Mouse (Mus musculus) ES-Bruce4 (cell line): ENCODE results near the gene Dnajc22. TPM values are rescaled to one million over a fixed set of nuclear protein-coding genes. Genes with fewer than 3 reads are reported as not detected.
"Not testable (repeated sequence)": the region's sequence is repeated elsewhere in the genome, so short reads cannot be mapped to it uniquely, and the experiment has no call there.

ENCODE experiments used
- H3K27ac ChIP-seq: 2 replicates; pipeline ENCODE4 v1.5.1; 2012; ENCODE audit warnings: low read length, inconsistent platforms; ENCODE audit not compliant: insufficient read depth
- H3K27me3 ChIP-seq: 2 replicates; pipeline ENCODE4 v1.6.1; 2012; ENCODE audit warnings: mild to moderate bottlenecking, low read length, inconsistent platforms; ENCODE audit not compliant: control insufficient read depth, poor library complexity, insufficient read depth, severe bottlenecking
- H3K36me3 ChIP-seq: 2 replicates; pipeline ENCODE4 v1.6.1; 2012; ENCODE audit warnings: inconsistent platforms, mild to moderate bottlenecking, low read length, moderate library complexity; ENCODE audit not compliant: control insufficient read depth, poor library complexity, insufficient read depth, severe bottlenecking
- H3K4me1 ChIP-seq: one replicate; pipeline ENCODE4 v1.8.1; 2011; ENCODE audit warnings: low read length; ENCODE audit not compliant: control insufficient read depth, insufficient read depth
- H3K4me3 ChIP-seq: 2 replicates; pipeline ENCODE4 v1.5.1; 2011; ENCODE audit warnings: low read depth, mild to moderate bottlenecking, low read length
- H3K9ac ChIP-seq: 2 replicates; pipeline ENCODE4 v1.6.1; 2012; ENCODE audit warnings: low read depth, mild to moderate bottlenecking, inconsistent platforms; ENCODE audit not compliant: poor library complexity, severe bottlenecking
- H3K9me3 ChIP-seq: replicated peaks from 2 replicates; pipeline ENCODE4 v1.6.1; 2012; ENCODE audit warnings: mild to moderate bottlenecking, low read length, inconsistent platforms; ENCODE audit not compliant: control insufficient read depth, poor library complexity, insufficient read depth, severe bottlenecking
- CTCF ChIP-seq: IDR thresholded peaks from one replicate; pipeline ENCODE4 v1.8.1; 2011; ENCODE audit warnings: low read depth, low read length
- EP300 ChIP-seq: IDR thresholded peaks from 2 replicates; pipeline ENCODE4 v1.6.1; 2011; ENCODE audit warnings: low read depth, low read length; ENCODE audit not compliant: insufficient read depth
- POLR2A ChIP-seq: IDR thresholded peaks from one replicate; pipeline ENCODE4 v1.8.1; 2011; ENCODE audit warnings: low read length; ENCODE audit not compliant: insufficient read depth
- polyA plus RNA-seq: library from polyadenylated mRNA; stranded (reverse); fragments of >200 nt; gene quantifications from 2 replicates; pipeline ENCODE4 v1.2.4, GENCODE M21; 2011; ENCODE audit warnings: low read depth; ENCODE audit not compliant: missing spikeins, insufficient read depth, insufficient read length

The Dnajc22 gene
- polyA plus RNA-seq, 1 experiment = 5.0 TPM

DNA sequence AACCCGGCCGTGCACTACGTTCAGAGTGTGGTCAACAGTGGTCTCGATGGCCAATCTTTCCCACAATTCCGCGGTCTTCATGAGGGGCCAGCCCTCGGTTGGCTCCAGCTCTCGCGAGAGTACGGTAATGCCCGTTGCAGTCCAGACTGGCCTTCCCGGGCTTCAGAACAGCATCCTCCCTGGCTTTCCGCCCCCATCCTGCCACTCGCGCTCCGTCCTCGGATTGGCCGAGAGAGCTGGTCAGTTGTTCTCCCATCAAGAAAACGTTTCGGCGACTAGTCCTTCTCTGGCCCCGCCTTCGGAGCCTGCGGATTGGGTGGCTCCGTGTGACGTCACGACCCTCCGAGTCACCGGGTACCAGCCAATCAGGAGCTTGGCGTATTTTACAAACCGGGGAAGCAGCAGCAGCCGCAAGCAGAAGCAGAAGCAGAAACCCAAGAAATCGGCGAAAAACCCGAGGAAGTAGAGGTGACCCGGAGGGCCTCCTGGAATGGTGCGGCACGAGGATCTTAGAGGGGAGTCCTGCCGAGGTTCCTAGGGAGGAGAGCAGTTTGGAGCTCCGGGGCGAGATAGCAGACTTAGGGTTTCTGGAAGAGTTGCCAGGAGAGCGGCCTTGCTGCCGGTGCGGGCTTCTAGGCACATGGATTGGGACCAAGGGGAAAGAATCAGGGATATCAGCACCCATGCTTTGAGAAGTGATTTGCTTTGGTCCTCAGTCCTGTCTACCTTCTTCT is 18.2 kb upstream of the Dnajc22 start:
- Histone ChIP-seq H3K27ac (peak overlapping the region; percentile 88), H3K4me1 (no peaks in the 10 kb centered on the region), H3K9me3 (no peaks in the 10 kb centered on the region), H3K4me3 (peak overlapping the region; percentile 92), H3K27me3 (no peaks in the 10 kb centered on the region), H3K9ac (peak overlapping the region; percentile 83), H3K36me3 (peaks cover 18% of the 10 kb centered on the region)
- peak; percentile 3 for TF ChIP-seq POLR2A
- TF ChIP-seq EP300 = no peak

DNA sequence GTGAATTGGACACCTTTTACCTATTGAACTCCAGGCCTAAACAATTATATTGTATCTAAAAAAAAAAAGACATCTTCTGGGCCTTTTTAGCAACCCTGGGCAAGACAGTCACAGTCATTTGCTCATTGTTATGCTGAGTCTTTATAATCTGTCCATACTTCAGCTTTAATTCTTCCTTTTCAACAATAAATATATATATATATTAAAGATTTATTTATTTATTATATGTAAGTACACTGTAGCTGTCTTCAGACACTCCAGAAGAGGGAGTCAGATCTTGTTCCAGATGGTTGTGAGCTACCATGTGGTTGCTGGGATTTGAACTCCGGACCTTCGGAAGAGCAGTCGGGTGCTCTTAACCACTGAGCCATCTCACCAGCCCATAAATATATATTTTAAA is 17.0 kb upstream of the Dnajc22 start:
- H3K9me3 ChIP-seq, H3K9ac ChIP-seq, H3K4me3 ChIP-seq, H3K4me1 ChIP-seq, H3K27ac ChIP-seq, H3K27me3 ChIP-seq: not testable (repeated sequence)
- peaks cover 18% of the 10 kb centered on the region for H3K36me3 ChIP-seq

DNA sequence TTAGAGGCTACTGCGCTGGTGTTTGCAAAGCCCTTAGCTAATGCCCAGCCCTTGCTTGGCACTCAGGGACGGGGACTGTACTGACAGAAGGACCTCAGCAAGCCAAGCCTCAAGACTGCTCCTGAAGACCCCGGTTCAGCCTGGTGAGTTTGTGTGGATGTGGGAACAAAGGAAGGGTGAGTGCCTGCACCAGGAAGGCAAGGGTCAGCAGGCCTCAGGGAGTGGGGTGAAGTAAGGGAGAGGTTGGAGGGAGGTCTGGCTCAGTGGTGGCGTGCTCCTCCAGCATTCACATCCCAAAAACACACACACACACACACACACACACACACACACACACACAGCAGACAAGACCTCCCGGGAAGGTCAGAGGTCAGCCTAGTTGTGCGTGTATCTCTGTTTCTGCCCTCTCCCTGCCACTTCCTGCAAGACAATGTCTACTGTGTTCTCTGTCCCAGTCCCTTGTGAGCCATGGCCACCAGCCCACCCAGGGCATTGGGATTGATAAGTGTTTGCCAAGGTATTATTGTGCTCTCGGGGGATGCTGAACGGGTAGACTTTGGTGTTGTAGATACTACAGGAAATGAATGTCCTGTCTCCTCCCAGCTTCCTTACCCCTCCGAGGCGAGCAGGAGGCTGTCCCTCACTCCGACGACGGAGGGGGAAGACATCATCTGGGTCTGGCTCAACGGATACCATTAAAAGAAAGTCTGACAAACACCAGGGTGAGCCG is 14.6 kb upstream of the Dnajc22 start:
- Histone ChIP-seq H3K9me3 (no peaks in the 10 kb centered on the region), H3K4me1 (no peaks in the 10 kb centered on the region), H3K27me3 (no peaks in the 10 kb centered on the region), H3K36me3 (peaks cover 33% of the 10 kb centered on the region), H3K9ac (no peak overlapping the region), H3K27ac (no peak overlapping the region), H3K4me3 (no peak overlapping the region)
- TF ChIP-seq EP300 (no peak), POLR2A (no peak), CTCF (no peak)

DNA sequence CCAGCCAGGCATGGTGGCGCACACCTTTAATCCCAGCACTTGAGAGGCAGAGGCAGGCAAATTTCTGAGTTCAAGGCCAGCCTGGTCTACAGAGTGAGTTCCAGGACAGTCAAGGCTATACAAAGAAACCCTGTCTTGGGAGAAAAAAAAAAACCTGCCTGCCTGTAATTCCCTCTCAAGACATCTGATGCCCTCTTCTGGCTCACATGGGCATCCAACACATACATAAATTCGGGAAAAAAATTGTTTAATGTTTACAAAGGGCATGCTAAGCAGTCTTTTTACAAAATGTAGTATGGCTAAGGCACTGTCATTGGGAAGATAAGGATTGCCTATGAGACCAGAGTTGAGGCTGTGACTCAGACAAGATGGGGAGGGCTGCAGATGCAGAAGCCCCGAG is 13.2 kb upstream of the Dnajc22 start:
- TF ChIP-seq EP300 (no peak), CTCF (no peak), POLR2A (no peak)
- Histone ChIP-seq H3K9ac (no peak overlapping the region), H3K27me3 (no peaks in the 10 kb centered on the region), H3K4me3 (no peak overlapping the region), H3K9me3 (no peaks in the 10 kb centered on the region), H3K36me3 (peaks cover 33% of the 10 kb centered on the region), H3K4me1 (peaks cover 2% of the 10 kb centered on the region), H3K27ac (no peak overlapping the region)

DNA sequence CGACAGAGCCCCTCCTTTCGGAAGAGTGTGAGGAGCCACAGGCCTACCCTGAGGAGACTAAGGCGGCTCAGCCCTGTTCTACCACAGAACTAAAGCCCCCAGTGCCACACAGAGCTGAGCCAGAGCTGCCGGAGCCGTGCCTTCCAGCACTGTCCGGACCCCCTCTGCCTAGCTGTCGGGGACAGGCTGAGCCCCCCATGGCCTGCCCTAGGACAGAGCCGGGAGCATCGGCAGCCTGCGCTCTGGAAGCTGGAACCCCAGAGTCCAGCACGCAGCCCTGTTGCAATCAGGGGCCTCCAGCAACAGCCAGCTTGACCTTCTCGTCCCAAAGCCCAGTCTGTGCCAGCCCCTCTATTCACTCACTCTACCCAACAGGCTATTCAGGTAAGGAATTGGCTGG is 10.6 kb upstream of the Dnajc22 start:
- H3K9me3 ChIP-seq = no peaks in the 10 kb centered on the region
- H3K27ac ChIP-seq = no peak overlapping the region
- peaks cover 2% of the 10 kb centered on the region for H3K4me1 ChIP-seq
- TF ChIP-seq CTCF (no peak), EP300 (no peak), POLR2A (no peak)
- no peak overlapping the region for H3K9ac ChIP-seq
- H3K36me3 ChIP-seq = peaks cover 24% of the 10 kb centered on the region
- no peak overlapping the region for H3K4me3 ChIP-seq
- H3K27me3 ChIP-seq = no peaks in the 10 kb centered on the region

DNA sequence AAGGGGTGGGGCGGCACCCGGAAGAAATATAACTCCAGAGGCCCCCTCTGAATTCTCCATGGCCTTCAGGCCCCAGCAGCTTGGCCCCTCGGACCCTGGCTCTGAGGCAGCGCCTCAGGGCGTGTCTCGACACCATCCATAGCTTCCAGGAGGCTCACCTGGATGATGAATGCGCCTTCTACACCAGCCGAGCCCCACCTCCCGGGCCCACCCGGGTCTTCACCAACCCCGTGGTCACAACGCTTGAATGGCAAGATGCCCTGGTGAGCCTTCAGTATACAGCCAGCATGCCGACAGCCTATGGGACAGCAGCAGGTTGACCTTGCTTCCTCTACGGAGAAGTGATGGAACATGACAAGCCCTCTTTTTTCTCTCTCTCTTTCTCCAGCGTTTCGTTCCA is 10.1 kb upstream of the Dnajc22 start:
- Histone ChIP-seq H3K27me3 (no peaks in the 10 kb centered on the region), H3K4me1 (peaks cover 2% of the 10 kb centered on the region), H3K9ac (no peak overlapping the region), H3K27ac (no peak overlapping the region), H3K9me3 (no peaks in the 10 kb centered on the region), H3K36me3 (peaks cover 19% of the 10 kb centered on the region), H3K4me3 (no peak overlapping the region)
- TF ChIP-seq POLR2A (no peak), CTCF (no peak), EP300 (no peak)
